Mouse (Mus musculus): ENCODE results near the gene Tifa. TPM values are rescaled to one million over a fixed set of nuclear protein-coding genes. Genes with fewer than 3 reads are reported as not detected.

Gene Tifa
- 4.6 and 5.4 TPM in 2 replicates for polyA plus RNA-seq (2012; rRNA removed)

DNA sequence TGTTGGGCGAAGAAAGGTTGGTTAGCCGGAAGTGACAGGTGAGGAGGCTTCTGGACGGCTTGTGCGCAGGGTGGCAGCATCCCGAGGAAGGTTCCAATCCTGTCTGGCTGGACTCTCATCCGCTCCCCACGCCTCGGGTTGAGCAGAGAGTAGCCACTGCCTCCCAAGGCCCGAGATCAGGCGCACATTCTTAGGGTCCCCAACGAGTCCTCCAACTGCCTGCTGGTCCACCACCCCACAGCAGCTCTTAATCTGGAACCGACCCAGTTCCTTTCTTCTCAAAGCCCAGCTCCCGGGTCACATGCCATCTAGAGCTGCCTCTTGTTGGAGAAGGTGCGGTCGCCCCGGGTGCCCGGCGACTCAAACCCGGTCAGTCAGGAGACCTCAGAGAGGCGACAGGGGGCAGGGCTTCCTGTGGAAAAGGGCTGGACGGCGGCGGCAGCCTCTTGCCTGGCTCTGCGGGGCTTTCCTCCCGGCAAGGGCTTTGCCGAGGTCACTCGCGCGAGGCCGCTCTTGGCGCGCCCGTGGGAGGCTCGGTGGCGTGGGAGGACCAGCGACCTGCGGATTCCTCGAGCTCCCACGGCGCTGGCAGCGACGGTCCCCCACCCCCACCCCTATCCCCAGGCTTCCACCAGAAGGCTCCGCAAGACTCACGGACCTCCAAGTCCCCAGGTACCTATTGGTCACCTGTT, at the start of gene Tifa:
Gene Tifa, plus strand, starts transcription at position 306 of the 692 bp plus-strand sequence.

DNA sequence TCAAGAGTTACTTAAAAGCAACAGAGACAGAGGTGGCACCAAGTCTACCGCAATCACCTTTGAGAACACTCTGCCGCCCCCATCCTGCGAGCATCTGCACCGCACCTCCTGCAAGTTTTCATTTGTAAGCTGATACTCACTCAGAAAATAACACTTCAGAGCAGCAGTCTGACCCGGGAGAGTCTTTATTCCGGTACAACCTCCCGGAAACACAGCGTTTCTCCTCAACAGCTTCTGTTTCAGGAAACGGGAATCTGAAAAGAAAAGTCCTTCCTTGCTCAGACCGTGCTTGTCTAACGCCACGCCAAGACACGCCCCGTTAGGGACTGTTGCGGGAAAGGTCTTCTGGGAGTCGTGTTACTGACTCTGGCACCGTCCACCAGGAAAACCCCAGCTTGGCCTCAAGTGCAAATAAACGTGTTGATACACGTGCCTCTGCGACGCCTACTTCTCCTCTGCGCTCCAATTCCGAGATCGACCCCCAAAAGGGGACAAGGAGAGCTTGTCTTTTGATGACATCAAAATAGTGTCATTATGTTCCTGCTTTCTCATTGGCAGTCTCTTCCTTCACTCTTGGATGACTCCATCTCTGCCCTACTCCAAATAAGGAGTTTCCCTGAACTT, 9.5 kb upstream of the Tifa start, which contains the start of gene Alpk1:
Gene Alpk1, minus strand, starts transcription at position 507 of the 624 bp plus-strand sequence.

DNA sequence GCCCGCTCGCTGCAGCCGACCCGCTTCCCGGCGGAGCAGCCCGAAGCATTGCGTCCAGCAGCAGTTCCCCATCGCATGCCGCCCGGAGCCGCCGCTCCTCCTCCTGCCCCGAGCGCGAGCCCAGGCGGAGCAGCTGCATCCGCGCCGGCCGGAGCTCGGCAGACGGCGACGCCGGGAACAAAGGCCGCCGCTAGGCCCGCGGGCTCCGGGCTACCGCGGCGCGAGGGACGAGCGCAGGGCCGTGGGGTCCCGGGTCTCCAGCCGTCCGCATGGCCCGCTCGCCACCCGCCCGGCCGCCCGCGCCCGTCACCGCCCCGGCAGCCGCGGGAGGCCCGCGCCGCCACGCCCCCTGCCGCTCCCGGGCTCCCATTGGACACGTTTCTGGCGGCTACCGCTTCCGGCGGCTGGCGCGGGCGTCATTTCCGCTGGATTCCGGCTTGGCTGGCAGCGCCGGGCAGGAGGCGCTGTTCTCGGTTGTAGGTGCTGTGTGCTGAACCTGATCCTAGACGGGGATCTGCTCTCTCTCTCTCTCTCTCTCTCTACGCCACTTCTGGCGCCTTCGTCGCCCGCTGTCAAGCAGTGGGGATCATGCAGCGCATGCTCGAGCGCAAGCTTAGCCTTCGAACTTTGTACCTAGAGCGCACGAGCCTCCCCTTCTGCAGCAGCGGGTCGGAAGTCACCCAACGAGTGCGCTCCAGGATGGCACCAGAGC, 47.7 kb downstream of the Tifa start, which contains the start of gene Ap1ar:
Gene Ap1ar, minus strand, starts transcription at position 370 of the 712 bp plus-strand sequence.

Other genes starting within 250 kb of the Tifa start
- 0.05 and 0.06 TPM in 2 replicates for gene Larp7, start 236.5 kb upstream of the Tifa start, polyA plus RNA-seq (2012; rRNA removed)
- 0.03 and 0.05 TPM in 2 replicates for gene Zgrf1, start 236.3 kb upstream of the Tifa start, polyA plus RNA-seq (2012; rRNA removed)
- gene Neurog2, start 156.7 kb upstream of the Tifa start, polyA plus RNA-seq (2012; rRNA removed): not detected in 2 replicates
- gene Alpk1, start 9.3 kb upstream of the Tifa start, polyA plus RNA-seq (2012; rRNA removed): 0.30 and 0.55 TPM in 2 replicates
- 9.7 and 16.2 TPM in 2 replicates for gene Ap1ar, start 47.7 kb downstream of the Tifa start, polyA plus RNA-seq (2012; rRNA removed)
- gene Fam241a, start 106.5 kb downstream of the Tifa start, polyA plus RNA-seq (2012; rRNA removed): 2.4 and 4.6 TPM in 2 replicates

All from stomach, adult 2 months (tissue).